Mouse (Mus musculus): ENCODE data around the gene Rabgap1l. TPM values are rescaled to one million over a fixed set of nuclear protein-coding genes. Genes with fewer than 3 reads are reported as not detected.
A peak's percentile ranks its signal among the peaks of the same experiment; 100 is the strongest.

Gene Rabgap1l
- total RNA-seq, 1 experiment from 2014 or later: 277 TPM

DNA sequence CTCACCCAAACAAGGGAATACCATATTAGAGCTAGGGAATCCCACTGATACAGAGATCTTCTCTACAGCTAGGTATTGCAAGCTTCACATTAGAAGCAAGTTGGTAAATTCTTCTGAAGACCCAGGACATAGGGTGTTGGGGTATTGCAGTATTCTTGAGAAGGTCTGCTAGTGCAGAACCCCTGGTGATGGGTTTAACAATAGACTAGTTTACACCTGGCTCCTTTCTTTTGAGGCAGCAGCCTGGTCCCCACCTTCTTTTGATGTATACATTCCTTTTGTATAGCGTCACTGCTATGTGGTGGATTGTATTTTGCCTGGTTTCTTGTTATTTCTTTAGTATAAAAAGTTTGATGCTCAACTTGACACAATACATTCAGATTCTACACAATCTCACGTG, 405.6 kb downstream of the Rabgap1l start:
- no peak for ATAC-seq (replicated peaks in 1 of 2; ENCODE audit: insufficient read depth in 1 of 2, low FRiP score in 2 of 2, low TSS enrichment in 1 of 2, low read depth in 1 of 2, poor library complexity in 2 of 2, severe bottlenecking in 2 of 2)

- ATAC-seq (replicated peaks in 1 of 2; ENCODE audit: insufficient read depth in 1 of 2, low FRiP score in 2 of 2, low TSS enrichment in 1 of 2, low read depth in 1 of 2, poor library complexity in 2 of 2, severe bottlenecking in 2 of 2): no peak
Measured at GRCm38 (mm10) chr1:160378367-160378766, 414.6 kb downstream of the Rabgap1l start.

DNA sequence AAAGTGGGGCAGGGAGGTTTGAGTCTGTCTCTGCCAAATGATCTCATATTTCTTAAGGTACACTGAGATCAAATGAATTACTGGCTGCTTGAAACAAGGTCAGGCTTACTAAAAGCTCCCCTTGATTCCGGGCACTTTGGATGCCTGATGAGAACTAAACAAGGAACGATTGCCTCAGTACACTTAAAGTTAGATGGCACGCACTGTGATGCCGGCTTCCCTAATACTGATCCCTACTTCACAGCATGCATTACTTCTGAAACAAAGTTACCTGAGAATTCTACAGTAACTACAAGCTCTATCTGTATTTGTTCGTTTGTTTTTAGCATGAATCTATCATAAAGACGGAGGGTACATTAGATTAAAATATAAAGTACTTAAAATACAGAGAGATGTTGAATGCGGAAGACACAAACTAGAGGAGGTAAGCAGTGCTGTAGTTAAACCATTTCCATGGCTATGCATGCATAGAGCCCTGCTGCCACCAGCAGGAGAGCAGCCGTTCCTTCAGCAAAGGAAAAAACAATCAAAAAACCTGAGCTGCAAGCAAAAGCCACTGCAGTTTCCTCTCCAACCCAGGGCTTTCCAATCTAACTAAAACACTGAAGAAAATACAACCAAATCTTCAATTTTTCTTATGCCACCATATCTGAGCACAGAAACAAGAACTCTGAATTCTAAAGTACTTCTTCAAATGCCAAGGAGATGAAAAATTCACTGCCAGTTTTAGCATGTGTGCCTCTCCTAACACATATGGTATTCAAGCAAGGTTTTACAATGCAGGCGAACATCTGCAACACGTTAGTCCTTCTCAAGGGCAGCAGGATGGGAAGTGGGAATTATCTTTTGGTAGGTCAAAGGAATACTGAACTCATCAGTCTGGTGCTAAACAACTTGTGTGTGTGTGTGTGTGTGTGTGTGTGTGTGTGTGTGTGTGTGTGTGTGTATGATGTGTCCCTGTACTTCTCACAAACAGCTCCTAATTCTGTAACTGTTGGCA, 415.4 kb downstream of the Rabgap1l start:
- ATAC-seq (replicated peaks in 1 of 2; ENCODE audit: insufficient read depth in 1 of 2, low FRiP score in 2 of 2, low TSS enrichment in 1 of 2, low read depth in 1 of 2, poor library complexity in 2 of 2, severe bottlenecking in 2 of 2): peak; percentile 93 to 94

- ATAC-seq (replicated peaks in 1 of 2; ENCODE audit: insufficient read depth in 1 of 2, low FRiP score in 2 of 2, low TSS enrichment in 1 of 2, low read depth in 1 of 2, poor library complexity in 2 of 2, severe bottlenecking in 2 of 2): no peak
Measured at GRCm38 (mm10) chr1:160374490-160374889, 418.5 kb downstream of the Rabgap1l start.

DNA sequence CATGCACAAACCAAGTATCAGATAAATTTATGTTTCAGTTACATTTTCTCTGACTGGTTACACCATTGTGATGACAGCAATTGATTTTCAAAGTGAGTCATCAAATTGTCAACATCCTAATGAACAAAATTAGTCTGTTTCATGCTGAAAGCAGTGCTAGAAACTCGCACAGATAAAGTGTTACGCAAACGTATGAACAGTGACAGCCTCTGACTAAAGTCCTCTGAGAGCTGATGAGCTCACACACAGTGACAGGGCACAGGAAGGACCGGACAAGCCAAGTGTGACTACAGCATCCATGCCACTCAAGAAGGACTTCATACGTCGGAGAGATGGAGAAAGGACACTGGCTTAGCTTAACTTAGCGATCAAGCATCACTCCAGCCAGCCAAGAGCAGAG, 419.7 kb downstream of the Rabgap1l start:
- no peak for ATAC-seq (replicated peaks in 1 of 2; ENCODE audit: insufficient read depth in 1 of 2, low FRiP score in 2 of 2, low TSS enrichment in 1 of 2, low read depth in 1 of 2, poor library complexity in 2 of 2, severe bottlenecking in 2 of 2)

- no peak for ATAC-seq (replicated peaks in 1 of 2; ENCODE audit: insufficient read depth in 1 of 2, low FRiP score in 2 of 2, low TSS enrichment in 1 of 2, low read depth in 1 of 2, poor library complexity in 2 of 2, severe bottlenecking in 2 of 2)
Measured at GRCm38 (mm10) chr1:160371696-160372095, 421.3 kb downstream of the Rabgap1l start.

DNA sequence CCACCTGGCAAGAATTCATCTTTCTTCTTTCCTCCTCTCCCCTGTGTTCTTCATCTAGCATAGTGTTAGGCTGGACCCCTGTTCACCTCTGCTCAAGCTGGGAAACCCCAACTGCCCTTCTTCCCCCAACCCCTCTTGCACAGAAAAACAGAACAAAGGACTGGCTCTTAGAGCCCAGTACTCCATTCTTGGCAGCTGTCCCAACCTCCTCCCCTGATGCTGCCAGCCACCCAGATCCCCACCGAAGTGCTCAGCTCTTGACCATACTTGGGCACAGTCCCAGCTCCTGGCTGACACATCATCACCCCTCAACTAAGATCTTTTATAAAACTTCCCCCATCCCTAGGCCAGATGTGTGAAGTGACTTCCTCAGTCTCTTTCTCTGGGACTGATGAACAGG, 422.5 kb downstream of the Rabgap1l start:
- peak; percentile 55 to 56 for ATAC-seq (replicated peaks in 1 of 2; ENCODE audit: insufficient read depth in 1 of 2, low FRiP score in 2 of 2, low TSS enrichment in 1 of 2, low read depth in 1 of 2, poor library complexity in 2 of 2, severe bottlenecking in 2 of 2)

GRCm38 (mm10) chr1:160366615-160367014, 426.4 kb downstream of the Rabgap1l start:
- ATAC-seq (replicated peaks in 1 of 2; ENCODE audit: insufficient read depth in 1 of 2, low FRiP score in 2 of 2, low TSS enrichment in 1 of 2, low read depth in 1 of 2, poor library complexity in 2 of 2, severe bottlenecking in 2 of 2): no peak

DNA sequence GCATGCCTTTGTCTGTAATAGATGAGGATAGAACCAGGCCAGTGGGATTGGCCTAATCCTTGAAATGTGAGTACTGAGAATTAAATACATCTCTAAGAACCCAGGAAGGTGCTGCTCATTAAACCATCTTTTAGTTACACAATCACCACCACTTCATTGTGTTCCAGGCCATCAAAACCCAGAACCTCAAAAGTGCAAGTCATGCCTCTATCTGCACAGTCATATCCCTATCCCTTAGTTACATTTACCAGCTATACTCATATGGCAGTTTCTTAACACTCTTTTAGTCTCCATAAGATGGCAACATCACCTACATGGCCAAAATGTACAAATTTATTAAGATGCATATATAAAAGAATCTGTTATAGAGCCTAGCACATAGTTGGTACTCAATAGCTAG, 435.7 kb downstream of the Rabgap1l start:
- peak in 1 of 2 experiments; percentile 10; a peak in 1 of 4 replicates for ATAC-seq (replicated peaks in 1 of 2; ENCODE audit: insufficient read depth in 1 of 2, low FRiP score in 2 of 2, low TSS enrichment in 1 of 2, low read depth in 1 of 2, poor library complexity in 2 of 2, severe bottlenecking in 2 of 2)

- ATAC-seq (replicated peaks in 1 of 2; ENCODE audit: insufficient read depth in 1 of 2, low FRiP score in 2 of 2, low TSS enrichment in 1 of 2, low read depth in 1 of 2, poor library complexity in 2 of 2, severe bottlenecking in 2 of 2): peak in 1 of 2 experiments; percentile 56; a peak in 1 of 4 replicates
Measured at GRCm38 (mm10) chr1:160353732-160354455, 439.1 kb downstream of the Rabgap1l start.

DNA sequence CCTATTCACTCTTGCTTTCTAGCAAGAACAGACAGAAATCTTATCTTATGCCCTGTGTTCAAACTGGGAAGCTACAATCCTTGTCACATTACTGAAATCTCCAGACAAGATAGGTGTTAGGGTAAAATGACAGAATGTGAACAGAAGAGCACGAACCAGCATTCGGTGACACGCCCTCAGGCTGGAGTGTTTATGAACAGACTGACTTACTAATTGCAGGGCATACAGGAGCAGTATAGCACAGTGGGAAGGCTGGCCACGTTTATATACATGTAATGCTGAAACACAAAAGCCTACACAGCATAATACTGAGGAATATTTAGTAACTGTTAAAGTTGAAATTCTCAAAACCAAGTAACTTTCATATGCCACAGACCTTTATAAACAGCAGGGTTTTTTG, 440.7 kb downstream of the Rabgap1l start:
- no peak for ATAC-seq (replicated peaks in 1 of 2; ENCODE audit: insufficient read depth in 1 of 2, low FRiP score in 2 of 2, low TSS enrichment in 1 of 2, low read depth in 1 of 2, poor library complexity in 2 of 2, severe bottlenecking in 2 of 2)

- peak; percentile 65 to 69; a peak in 3 of 4 replicates for ATAC-seq (replicated peaks in 1 of 2; ENCODE audit: insufficient read depth in 1 of 2, low FRiP score in 2 of 2, low TSS enrichment in 1 of 2, low read depth in 1 of 2, poor library complexity in 2 of 2, severe bottlenecking in 2 of 2)
Measured at GRCm38 (mm10) chr1:160351880-160352234, 441.2 kb downstream of the Rabgap1l start.

DNA sequence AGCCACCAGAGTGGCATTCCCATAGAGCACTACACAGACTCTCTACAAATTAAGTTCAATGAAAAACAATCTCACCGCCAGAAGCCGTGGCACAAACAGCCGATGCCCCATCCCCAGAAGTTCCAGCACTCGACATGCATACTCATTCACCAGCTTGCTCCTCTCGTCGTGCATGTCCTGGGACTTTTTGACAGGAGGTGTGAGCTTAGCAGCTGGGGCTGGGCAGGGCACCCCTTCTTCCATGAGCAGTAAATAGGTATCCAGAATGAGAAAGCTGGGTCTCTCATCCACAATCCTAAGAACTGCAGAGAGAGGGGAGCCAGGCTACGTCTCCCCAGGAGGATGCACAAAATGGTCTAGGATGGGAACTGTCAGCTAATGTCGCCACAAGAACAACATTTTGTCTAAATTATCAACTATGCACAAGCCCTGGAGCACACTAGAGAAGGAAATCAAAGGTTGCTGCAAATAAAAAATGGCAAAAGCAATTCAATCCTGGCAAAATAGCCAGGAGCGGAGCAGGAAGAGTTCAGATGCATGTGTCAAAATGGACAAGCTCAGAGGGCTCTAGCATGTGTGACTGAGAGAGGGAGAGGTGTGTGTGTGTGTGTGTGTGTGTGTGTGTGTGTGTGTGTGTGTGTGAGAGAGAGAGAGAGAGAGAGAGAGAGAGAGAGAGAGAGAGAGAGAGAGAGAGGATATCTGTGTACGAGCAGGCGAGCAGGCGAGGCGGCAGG, 441.7 kb downstream of the Rabgap1l start:
- ATAC-seq (replicated peaks in 1 of 2; ENCODE audit: insufficient read depth in 1 of 2, low FRiP score in 2 of 2, low TSS enrichment in 1 of 2, low read depth in 1 of 2, poor library complexity in 2 of 2, severe bottlenecking in 2 of 2): 0 out of 4 replicates have a peak, but pooled peaks of 1 of the 2 experiments have one; percentile 25

- ATAC-seq (replicated peaks in 1 of 2; ENCODE audit: insufficient read depth in 1 of 2, low FRiP score in 2 of 2, low TSS enrichment in 1 of 2, low read depth in 1 of 2, poor library complexity in 2 of 2, severe bottlenecking in 2 of 2): no peak
Measured at GRCm38 (mm10) chr1:160340653-160341052, 452.4 kb downstream of the Rabgap1l start.

DNA sequence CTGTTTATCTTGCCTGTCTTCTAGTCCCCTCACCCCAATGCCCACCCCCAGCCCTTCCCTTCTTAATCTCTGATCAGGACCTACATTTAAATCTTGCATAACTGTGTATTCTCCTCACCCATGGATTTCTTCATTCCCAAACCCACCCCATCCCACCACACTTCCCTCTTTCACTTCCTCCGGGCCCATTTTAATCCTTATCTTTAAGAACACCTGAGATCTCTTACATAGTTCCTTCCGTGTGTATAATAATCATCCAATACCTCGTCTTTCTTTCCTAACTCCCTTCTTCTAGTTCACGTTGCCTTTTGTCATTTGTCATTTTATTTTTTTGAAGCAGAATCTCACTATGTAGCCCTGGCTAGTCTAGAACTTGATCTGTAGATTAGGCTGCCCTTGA, 453.6 kb downstream of the Rabgap1l start:
- ATAC-seq (replicated peaks in 1 of 2; ENCODE audit: insufficient read depth in 1 of 2, low FRiP score in 2 of 2, low TSS enrichment in 1 of 2, low read depth in 1 of 2, poor library complexity in 2 of 2, severe bottlenecking in 2 of 2): peak; percentile 59 to 82

DNA sequence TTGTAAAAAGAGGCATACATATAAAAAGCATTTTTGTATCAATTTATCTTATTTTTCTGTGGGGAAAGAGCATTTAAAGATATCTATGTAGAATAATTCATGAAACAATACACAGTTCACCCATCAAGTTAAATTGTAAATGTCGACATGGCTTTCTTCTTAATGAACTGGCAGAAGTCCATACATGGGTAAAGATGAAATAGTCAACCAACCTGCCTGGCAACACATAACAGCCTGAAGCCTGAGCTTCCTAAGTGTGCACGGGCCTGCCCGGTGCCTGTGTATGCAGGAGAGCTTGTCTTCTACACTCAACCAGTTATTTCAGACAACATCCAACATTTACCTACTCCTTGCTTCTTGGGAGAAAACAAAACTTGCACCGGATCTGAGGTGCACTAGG, 458.2 kb downstream of the Rabgap1l start:
- ATAC-seq (replicated peaks in 1 of 2; ENCODE audit: insufficient read depth in 1 of 2, low FRiP score in 2 of 2, low TSS enrichment in 1 of 2, low read depth in 1 of 2, poor library complexity in 2 of 2, severe bottlenecking in 2 of 2): no peak

- ATAC-seq (replicated peaks in 1 of 2; ENCODE audit: insufficient read depth in 1 of 2, low FRiP score in 2 of 2, low TSS enrichment in 1 of 2, low read depth in 1 of 2, poor library complexity in 2 of 2, severe bottlenecking in 2 of 2): no peak
Measured at GRCm38 (mm10) chr1:160330828-160331227, 462.2 kb downstream of the Rabgap1l start.
